Mouse (Mus musculus) liver, adult 2 months (tissue): ENCODE data around the gene Pik3c2g. TPM values are rescaled to one million over a fixed set of nuclear protein-coding genes. Genes with fewer than 3 reads are reported as not detected.

Experiments used
- DNase-seq: peaks from one replicate; pipeline ENCODE4 v3.0.0-alpha.2; 2011; ENCODE audit warnings: low read depth, low spot score; ENCODE audit errors: extremely low read depth
- H3K27ac ChIP-seq: fragments of 200-500 bp; replicated peaks from 2 replicates; pipeline ENCODE4 v1.5.1; 2012; ENCODE audit warnings: low read depth, mild to moderate bottlenecking, control low read depth, inconsistent platforms, low read length; ENCODE audit not compliant: insufficient read depth
- H3K27me3 ChIP-seq: fragments of 200-500 bp; 2 replicates; pipeline ENCODE4 v1.6.1; 2012; ENCODE audit warnings: mild to moderate bottlenecking, moderate library complexity, low read length, inconsistent platforms; ENCODE audit not compliant: control insufficient read depth, insufficient read depth
- H3K36me3 ChIP-seq: fragments of 200-500 bp; 2 replicates; pipeline ENCODE4 v1.6.1; 2012; ENCODE audit warnings: low read length, inconsistent platforms; ENCODE audit not compliant: control insufficient read depth, insufficient read depth
- H3K4me1 ChIP-seq: fragments of 200-500 bp; 2 replicates; pipeline ENCODE4 v1.6.1; 2011; ENCODE audit warnings: low read length; ENCODE audit not compliant: control insufficient read depth, insufficient read depth
- H3K4me3 ChIP-seq: fragments of 200-500 bp; 2 replicates; pipeline ENCODE4 v1.5.1; 2011; ENCODE audit warnings: low read depth, mild to moderate bottlenecking, control low read depth, low read length, moderate library complexity; ENCODE audit not compliant: insufficient read depth
- H3K79me2 ChIP-seq: fragments of 200-500 bp; 2 replicates; pipeline ENCODE4 v1.6.1; 2012; ENCODE audit warnings: inconsistent platforms, mild to moderate bottlenecking, low read length, moderate library complexity; ENCODE audit not compliant: control insufficient read depth, insufficient read depth
- H3K9ac ChIP-seq: fragments of 200-500 bp; 2 replicates; pipeline ENCODE4 v1.6.1; 2012; ENCODE audit warnings: low read depth, mild to moderate bottlenecking, control low read depth, inconsistent platforms, low read length
- CTCF ChIP-seq: fragments of 200-500 bp; IDR thresholded peaks from 2 replicates; pipeline ENCODE4 v1.5.1; 2011; ENCODE audit warnings: low read depth, low read length, control low read depth
- POLR2A ChIP-seq: fragments of 200-500 bp; IDR thresholded peaks from 2 replicates; pipeline ENCODE4 v1.6.1; 2011; ENCODE audit warnings: low read length, control low read depth; ENCODE audit not compliant: insufficient read depth; ENCODE audit errors: extremely low read depth
- whole genome bisulfite sequencing: fragments of 180-500 bp; shearing (Covaris S2); methylation state at CpG from one replicate; pipeline ENCODE4 v1.1.7; 2018; 5-methylcytosine and 5-hydroxymethylcytosine counted together
- polyA plus RNA-seq: library from polyadenylated mRNA; depleted of rRNA; stranded (reverse); fragments of >200 nt; gene quantifications from 2 replicates; pipeline ENCODE4 v1.2.3, GENCODE M21; 2012
- total RNA-seq: library from RNA; depleted of rRNA; stranded (reverse); fragments of >200 nt; gene quantifications from 2 replicates; pipeline ENCODE4 v1.2.3, GENCODE M21; 2014

Gene Pik3c2g
- total and polyA plus RNA-seq, 2 experiments = 6.4 to 26.6 TPM

- no peak for TF ChIP-seq CTCF
- TF ChIP-seq POLR2A = no peak
- Histone ChIP-seq H3K36me3 (peaks cover 4% of the 10 kb centered on the region; the same call in 1 of the 2 replicates), H3K9ac (no peak overlapping the region), H3K27ac (no peak overlapping the region), H3K27me3 (no peaks in the 10 kb centered on the region), H3K4me1 (peaks cover 8% of the 10 kb centered on the region; the same call in 1 of the 2 replicates), H3K4me3 (no peak overlapping the region), H3K79me2 (no peaks in the 10 kb centered on the region)
- peak; percentile 57 for DNase-seq
- WGBS = 29% methylated on average over 7 of the region's 7 CpGs
Measured at GRCm38 (mm10) chr6:139957531-139958241, 370.7 kb downstream of the Pik3c2g start.

- TF ChIP-seq CTCF = no peak
- no peak for TF ChIP-seq POLR2A
- Histone ChIP-seq H3K4me3 (no peak overlapping the region), H3K79me2 (no peaks in the 10 kb centered on the region), H3K9ac (no peak overlapping the region), H3K36me3 (peaks cover 7% of the 10 kb centered on the region; the same call in 1 of the 2 replicates), H3K27me3 (no peaks in the 10 kb centered on the region), H3K27ac (no peak overlapping the region), H3K4me1 (peaks cover 2% of the 10 kb centered on the region; the same call in 1 of the 2 replicates)
- WGBS = 72% methylated on average over 3 of the region's 3 CpGs
- DNase-seq = no peak
Measured at GRCm38 (mm10) chr6:139963775-139964174, 376.8 kb downstream of the Pik3c2g start.

GRCm38 (mm10) chr6:139964895-139965294 lies 377.9 kb downstream of the Pik3c2g start:
- peaks cover 2% of the 10 kb centered on the region; the same call in 1 of the 2 replicates for H3K4me1 ChIP-seq
- peaks cover 2% of the 10 kb centered on the region; the same call in 1 of the 2 replicates for H3K36me3 ChIP-seq
- 91% methylated on average over 3 of the region's 3 CpGs for WGBS
- H3K9ac ChIP-seq = no peak overlapping the region
- H3K79me2 ChIP-seq = no peaks in the 10 kb centered on the region
- DNase-seq = no peak
- H3K4me3 ChIP-seq = no peak overlapping the region
- no peaks in the 10 kb centered on the region for H3K27me3 ChIP-seq
- no peak overlapping the region for H3K27ac ChIP-seq
- TF ChIP-seq POLR2A (no peak), CTCF (no peak)

- Histone ChIP-seq H3K36me3 (peaks cover 2% of the 10 kb centered on the region; the same call in 1 of the 2 replicates), H3K27ac (no peak overlapping the region), H3K27me3 (no peaks in the 10 kb centered on the region), H3K9ac (no peak overlapping the region), H3K79me2 (no peaks in the 10 kb centered on the region), H3K4me1 (peaks cover 8% of the 10 kb centered on the region; the same call in 1 of the 2 replicates), H3K4me3 (no peak overlapping the region)
- no peak for TF ChIP-seq POLR2A
- no peak for TF ChIP-seq CTCF
- WGBS = 80% methylated on average over 6 of the region's 6 CpGs
- DNase-seq = no peak
Measured at GRCm38 (mm10) chr6:139966684-139967083, 379.7 kb downstream of the Pik3c2g start.

GRCm38 (mm10) chr6:139971608-139972298 lies 384.7 kb downstream of the Pik3c2g start:
- H3K36me3 ChIP-seq = peaks cover 2% of the 10 kb centered on the region; the same call in 1 of the 2 replicates
- no peak for TF ChIP-seq CTCF
- no peak for TF ChIP-seq POLR2A
- WGBS = 15% methylated on average over 4 of the region's 4 CpGs
- H3K27me3 ChIP-seq = no peaks in the 10 kb centered on the region
- no peaks in the 10 kb centered on the region for H3K79me2 ChIP-seq
- H3K4me1 ChIP-seq = peaks cover 13% of the 10 kb centered on the region
- no peak overlapping the region; the same call in 1 of the 2 replicates for H3K27ac ChIP-seq
- H3K4me3 ChIP-seq = no peak overlapping the region
- peak; percentile 77 for DNase-seq
- H3K9ac ChIP-seq = no peak overlapping the region
